Mouse (Mus musculus) CH12F3 (cell line): ENCODE data around the gene Mapk8ip2.
"Not testable (repeated sequence)": the region's sequence is repeated elsewhere in the genome, so short reads cannot be mapped to it uniquely, and the experiment has no call there.

Source experiments
- in situ Hi-C: fragments of 300-500 bp; cut with MboI; formaldehyde crosslinking; loops from 2 replicates; pipeline ENCODE4 v1.14.3; 2020; ENCODE audit warnings: low sequenced_read_pairs

Mapk8ip2 gene

GRCm38 (mm10) chr15:89453865-89454478 is at the start of gene Mapk8ip2:
Gene Mapk8ip2 (plus strand): TSS chr15:89453913.
- in situ Hi-C loops: no loop called here

- in situ Hi-C loops: no loop called here
Observed at GRCm38 (mm10) chr15:89404831-89405623, 48.7 kb upstream of the Mapk8ip2 start.

GRCm38 (mm10) chr15:89406691-89407090 is 47.0 kb upstream of the Mapk8ip2 start:
- in situ Hi-C loops: no loop called here

- in situ Hi-C loops: no loop called here
Observed at GRCm38 (mm10) chr15:89410118-89410517, 43.6 kb upstream of the Mapk8ip2 start, which contains the start of gene Syce3. Gene Syce3 (minus strand): TSS chr15:89410503.

- in situ Hi-C loops: no loop called here
Observed at GRCm38 (mm10) chr15:89415282-89415681, 38.4 kb upstream of the Mapk8ip2 start.

- in situ Hi-C loops: no loop called here
Observed at GRCm38 (mm10) chr15:89421938-89422337, 31.8 kb upstream of the Mapk8ip2 start.

- in situ Hi-C loops: no loop called here
Observed at GRCm38 (mm10) chr15:89424621-89425020, 29.1 kb upstream of the Mapk8ip2 start.

GRCm38 (mm10) chr15:89425711-89426121 is 28.0 kb upstream of the Mapk8ip2 start, which contains the start of gene Cpt1b:
Gene Cpt1b (minus strand): TSS chr15:89425863.
- in situ Hi-C loops: no loop called here

GRCm38 (mm10) chr15:89426716-89427115 is 27.0 kb upstream of the Mapk8ip2 start:
- in situ Hi-C loops: no loop called here

GRCm38 (mm10) chr15:89428136-89428790 is 25.4 kb upstream of the Mapk8ip2 start:
- in situ Hi-C loops: no loop called here

- in situ Hi-C loops: no loop called here
Observed at GRCm38 (mm10) chr15:89428821-89429351, 24.8 kb upstream of the Mapk8ip2 start.

GRCm38 (mm10) chr15:89429352-89430221 is 24.1 kb upstream of the Mapk8ip2 start, which contains the start of the genes C730034F03Rik, Gm44502 and Chkb:
Gene C730034F03Rik (plus strand): TSS chr15:89429589.
Gene Gm44502 (minus strand): TSS chr15:89429696.
Gene Chkb (minus strand): TSS chr15:89429908.
- in situ Hi-C loops: no loop called here

GRCm38 (mm10) chr15:89430341-89430740 is 23.4 kb upstream of the Mapk8ip2 start:
- in situ Hi-C loops: no loop called here

GRCm38 (mm10) chr15:89430771-89431170 is 22.9 kb upstream of the Mapk8ip2 start:
- in situ Hi-C loops: not testable (repeated sequence)

GRCm38 (mm10) chr15:89431271-89431670 is 22.4 kb upstream of the Mapk8ip2 start:
- in situ Hi-C loops: no loop called here

GRCm38 (mm10) chr15:89431806-89432205 is 21.9 kb upstream of the Mapk8ip2 start:
- in situ Hi-C loops: no loop called here

- in situ Hi-C loops: no loop called here
Observed at GRCm38 (mm10) chr15:89432946-89433345, 20.8 kb upstream of the Mapk8ip2 start.

- in situ Hi-C loops: no loop called here
Observed at GRCm38 (mm10) chr15:89434136-89434535, 19.6 kb upstream of the Mapk8ip2 start.

GRCm38 (mm10) chr15:89435878-89436277 is 17.8 kb upstream of the Mapk8ip2 start:
- in situ Hi-C loops: no loop called here

- in situ Hi-C loops: no loop called here
Observed at GRCm38 (mm10) chr15:89442486-89443070, 11.1 kb upstream of the Mapk8ip2 start.
